ENCODE assay signal across 13 mouse cellular contexts in the genomic region with DNA sequence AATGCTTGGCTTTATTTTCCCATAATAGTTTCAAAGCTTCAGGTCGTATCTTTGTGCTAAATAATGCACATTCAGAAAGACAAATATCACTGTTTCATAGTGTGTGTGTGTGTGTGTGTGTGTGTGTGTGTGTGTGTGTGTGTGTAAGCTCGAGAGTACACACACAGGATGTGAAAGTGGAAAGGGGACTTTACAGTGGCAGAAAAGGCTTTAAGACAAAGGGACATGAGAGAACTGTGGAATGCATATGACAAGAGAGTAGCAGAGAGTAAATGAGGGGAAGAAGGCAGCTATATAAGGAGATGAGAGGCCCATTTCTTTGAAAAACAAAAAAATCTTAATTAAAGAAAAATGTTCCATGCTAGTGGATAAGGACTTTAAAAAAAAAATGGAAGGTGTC.
"Had no signal": no experiment of that assay in that cellular context is flagged by ENCODE, and none has a peak within 500 bp of the region (broad histone marks: within the 10 kb centered on the region; RNA-seq: fewer than 3 reads in every experiment).

No protein-coding gene starts in this region.

- H3K27ac ChIP-seq: layer of hippocampus, adult 2 months; limb, embryonic 13.5 days; liver, embryonic 14.5 days; midbrain, embryonic 13.5 days; stomach, embryonic 15.5 days had no signal

- H3K9me3 ChIP-seq: limb, embryonic 13.5 days; midbrain, embryonic 13.5 days; stomach, embryonic 15.5 days had no signal

- H3K4me2 ChIP-seq: limb, embryonic 13.5 days; midbrain, embryonic 13.5 days; stomach, embryonic 15.5 days had no signal

- ATAC-seq: midbrain, embryonic 13.5 days had no signal

- H3K27me3 ChIP-seq: limb, embryonic 13.5 days; midbrain, embryonic 13.5 days; stomach, embryonic 15.5 days had no signal

- H3K4me3 ChIP-seq: layer of hippocampus, adult 2 months; limb, embryonic 13.5 days; midbrain, embryonic 13.5 days; stomach, embryonic 15.5 days had no signal

- H3K9ac ChIP-seq: limb, embryonic 13.5 days; liver, embryonic 14.5 days; midbrain, embryonic 13.5 days; stomach, embryonic 15.5 days had no signal

- DNase-seq: kidney, postnatal 36 days; left cerebral cortex, postnatal 4 days; lung, adult 18-20 months; retina, postnatal 1 day; right cerebral cortex, postnatal 4 days; spleen, adult 18-20 months; thymus, adult 2 months; thymus, postnatal 36 days had no signal

- H3K36me3 ChIP-seq: limb, embryonic 13.5 days; midbrain, embryonic 13.5 days; stomach, embryonic 15.5 days had no signal
